Mouse (Mus musculus) hindbrain, embryonic 12.5 days (tissue): Measurements from ENCODE around the gene Wfdc17. TPM values are rescaled to one million over a fixed set of nuclear protein-coding genes. Genes with fewer than 3 reads are reported as not detected.

ENCODE experiments used
- ATAC-seq: fragments of 200-750 bp; cut with Nextera tagmentation; 2 replicates; pipeline ENCODE4 v1.8.0; 2017; ENCODE audit warnings: moderate TSS enrichment; ENCODE audit not compliant: low FRiP score
- H3K27ac ChIP-seq: fragments of 300-500 bp; sonication (generic); 2 replicates; pipeline ENCODE4 v1.5.1; 2016; ENCODE audit warnings: mild to moderate bottlenecking
- H3K27me3 ChIP-seq: fragments of 300-500 bp; sonication (generic); 2 replicates; pipeline ENCODE4 v1.6.1; 2016; ENCODE audit warnings: mild to moderate bottlenecking
- H3K36me3 ChIP-seq: fragments of 300-500 bp; sonication (generic); 2 replicates; pipeline ENCODE4 v1.6.1; 2016; ENCODE audit warnings: mild to moderate bottlenecking
- H3K4me1 ChIP-seq: fragments of 300-500 bp; sonication (generic); 2 replicates; pipeline ENCODE4 v1.6.1; 2016
- H3K4me2 ChIP-seq: fragments of 300-500 bp; sonication (generic); replicated peaks from 2 replicates; pipeline ENCODE4 v1.6.1; 2016; ENCODE audit warnings: mild to moderate bottlenecking
- H3K4me3 ChIP-seq: fragments of 300-500 bp; sonication (generic); 2 replicates; pipeline ENCODE4 v1.5.1; 2016; ENCODE audit warnings: mild to moderate bottlenecking
- H3K9ac ChIP-seq: fragments of 300-500 bp; sonication (generic); 2 replicates; pipeline ENCODE4 v1.6.1; 2016; ENCODE audit warnings: mild to moderate bottlenecking, moderate library complexity
- H3K9me3 ChIP-seq: fragments of 300-500 bp; sonication (generic); replicated peaks from 2 replicates; pipeline ENCODE4 v1.6.1; 2016; ENCODE audit warnings: mild to moderate bottlenecking
- WGBS: fragments of 180-500 bp; shearing (Covaris S2); methylation state at CpG from one replicate; pipeline ENCODE4 v1.1.7; 2016; 5-methylcytosine and 5-hydroxymethylcytosine counted together
- polyA plus RNA-seq: library from polyadenylated mRNA; unstranded; fragments of >200 nt; fragmentation: Nextera tagmentation; extraction: Ambion mirVana; gene quantifications from 2 replicates; pipeline ENCODE4 v1.2.1, GENCODE M21; 2016

Wfdc17 gene
- polyA plus RNA-seq: 0.59 and 0.65 TPM in 2 replicates

GRCm38 (mm10) chr11:83703705-83704104, at the start of gene Wfdc17:
Wfdc17 (plus strand) TSS chr11:83703991.
- WGBS: 55% methylated on average over 1 of the region's 1 CpGs
- H3K4me2 ChIP-seq: no peak within 1 kb of the TSS
- no peaks in the 10 kb centered on the region for H3K9me3 ChIP-seq
- no peak for ATAC-seq
- no peaks in the 10 kb centered on the region for H3K36me3 ChIP-seq
- no peak within 1 kb of the TSS for H3K9ac ChIP-seq
- no peak within 1 kb of the TSS for H3K27ac ChIP-seq
- no peaks in the 10 kb centered on the region for H3K27me3 ChIP-seq
- no peaks in the 10 kb centered on the region for H3K4me1 ChIP-seq
- no peak within 1 kb of the TSS for H3K4me3 ChIP-seq

- no peak overlapping the region for H3K27ac ChIP-seq
- H3K27me3 ChIP-seq: no peaks in the 10 kb centered on the region
- H3K4me3 ChIP-seq: no peak overlapping the region
- ATAC-seq: no peak
- no peak overlapping the region for H3K9ac ChIP-seq
- no peaks in the 10 kb centered on the region for H3K36me3 ChIP-seq
- H3K4me1 ChIP-seq: no peaks in the 10 kb centered on the region
- 91% methylated on average over 8 of the region's 8 CpGs for WGBS
- H3K4me2 ChIP-seq: no peak overlapping the region
- no peaks in the 10 kb centered on the region for H3K9me3 ChIP-seq
Observed at GRCm38 (mm10) chr11:83654606-83655005, 49.2 kb upstream of the Wfdc17 start.

GRCm38 (mm10) chr11:83657508-83657907, 46.3 kb upstream of the Wfdc17 start:
- Histone ChIP-seq H3K4me2 (no peak overlapping the region), H3K27me3 (no peaks in the 10 kb centered on the region), H3K36me3 (no peaks in the 10 kb centered on the region), H3K4me3 (no peak overlapping the region), H3K9ac (no peak overlapping the region), H3K9me3 (no peaks in the 10 kb centered on the region), H3K4me1 (no peaks in the 10 kb centered on the region), H3K27ac (no peak overlapping the region)
- WGBS: 80% methylated on average over 3 of the region's 3 CpGs
- ATAC-seq: no peak

- H3K9ac ChIP-seq: no peak overlapping the region
- no peak for ATAC-seq
- H3K9me3 ChIP-seq: no peaks in the 10 kb centered on the region
- H3K27ac ChIP-seq: no peak overlapping the region
- H3K27me3 ChIP-seq: no peaks in the 10 kb centered on the region
- no peak overlapping the region for H3K4me2 ChIP-seq
- H3K4me3 ChIP-seq: no peak overlapping the region
- WGBS: 75% methylated on average over 6 of the region's 6 CpGs
- no peaks in the 10 kb centered on the region for H3K4me1 ChIP-seq
- H3K36me3 ChIP-seq: no peaks in the 10 kb centered on the region
Observed at GRCm38 (mm10) chr11:83658797-83659196, 45.0 kb upstream of the Wfdc17 start.

- Histone ChIP-seq H3K9me3 (no peaks in the 10 kb centered on the region), H3K27ac (no peak within 1 kb of the TSS), H3K4me2 (no peak within 1 kb of the TSS), H3K4me3 (no peak within 1 kb of the TSS), H3K4me1 (no peaks in the 10 kb centered on the region), H3K27me3 (no peaks in the 10 kb centered on the region), H3K9ac (no peak within 1 kb of the TSS), H3K36me3 (no peaks in the 10 kb centered on the region)
- 79% methylated on average over 6 of the region's 6 CpGs for WGBS
- no peak for ATAC-seq
Observed at GRCm38 (mm10) chr11:83662204-83662603, 41.6 kb upstream of the Wfdc17 start, which contains the start of gene Ccl4. Ccl4 (plus strand) TSS chr11:83662584.

- Histone ChIP-seq H3K9ac (no peak overlapping the region), H3K27ac (no peak overlapping the region), H3K27me3 (no peaks in the 10 kb centered on the region), H3K4me3 (no peak overlapping the region), H3K9me3 (no peaks in the 10 kb centered on the region), H3K4me2 (no peak overlapping the region), H3K4me1 (no peaks in the 10 kb centered on the region), H3K36me3 (no peaks in the 10 kb centered on the region)
- 86% methylated on average over 5 of the region's 5 CpGs for WGBS
- no peak for ATAC-seq
Observed at GRCm38 (mm10) chr11:83663532-83663931, 40.3 kb upstream of the Wfdc17 start.

- Histone ChIP-seq H3K27me3 (no peaks in the 10 kb centered on the region), H3K4me1 (no peaks in the 10 kb centered on the region), H3K4me2 (no peak overlapping the region), H3K36me3 (no peaks in the 10 kb centered on the region), H3K27ac (no peak overlapping the region), H3K9ac (no peak overlapping the region), H3K9me3 (no peaks in the 10 kb centered on the region), H3K4me3 (no peak overlapping the region)
- no peak for ATAC-seq
Observed at GRCm38 (mm10) chr11:83671743-83672142, 32.0 kb upstream of the Wfdc17 start.

- H3K36me3 ChIP-seq: no peaks in the 10 kb centered on the region
- H3K9ac ChIP-seq: no peak overlapping the region
- H3K9me3 ChIP-seq: no peaks in the 10 kb centered on the region
- 88% methylated on average over 1 of the region's 1 CpGs for WGBS
- H3K27ac ChIP-seq: no peak overlapping the region
- H3K4me2 ChIP-seq: no peak overlapping the region
- H3K4me1 ChIP-seq: no peaks in the 10 kb centered on the region
- no peak for ATAC-seq
- no peaks in the 10 kb centered on the region for H3K27me3 ChIP-seq
- H3K4me3 ChIP-seq: no peak overlapping the region
Observed at GRCm38 (mm10) chr11:83675665-83676064, 28.1 kb upstream of the Wfdc17 start.

GRCm38 (mm10) chr11:83689918-83690317, 13.9 kb upstream of the Wfdc17 start:
- H3K36me3 ChIP-seq: no peaks in the 10 kb centered on the region
- no peak overlapping the region for H3K4me2 ChIP-seq
- ATAC-seq: no peak
- no peak overlapping the region for H3K9ac ChIP-seq
- H3K27me3 ChIP-seq: no peaks in the 10 kb centered on the region
- no peak overlapping the region for H3K27ac ChIP-seq
- H3K4me3 ChIP-seq: no peak overlapping the region
- H3K9me3 ChIP-seq: no peaks in the 10 kb centered on the region
- WGBS: 82% methylated on average over 1 of the region's 1 CpGs
- H3K4me1 ChIP-seq: no peaks in the 10 kb centered on the region

- no peak overlapping the region for H3K4me3 ChIP-seq
- WGBS: 76% methylated on average over 1 of the region's 1 CpGs
- H3K4me2 ChIP-seq: no peak overlapping the region
- H3K27me3 ChIP-seq: no peaks in the 10 kb centered on the region
- no peak overlapping the region for H3K9ac ChIP-seq
- H3K9me3 ChIP-seq: no peaks in the 10 kb centered on the region
- H3K4me1 ChIP-seq: no peaks in the 10 kb centered on the region
- no peaks in the 10 kb centered on the region for H3K36me3 ChIP-seq
- no peak for ATAC-seq
- H3K27ac ChIP-seq: no peak overlapping the region
Observed at GRCm38 (mm10) chr11:83692008-83692407, 11.8 kb upstream of the Wfdc17 start.

- H3K4me2 ChIP-seq: no peak within 1 kb of the TSS
- H3K4me3 ChIP-seq: no peak within 1 kb of the TSS
- no peaks in the 10 kb centered on the region for H3K4me1 ChIP-seq
- H3K36me3 ChIP-seq: no peaks in the 10 kb centered on the region
- H3K27ac ChIP-seq: no peak within 1 kb of the TSS
- 74% methylated on average over 4 of the region's 4 CpGs for WGBS
- ATAC-seq: no peak
- no peak within 1 kb of the TSS for H3K9ac ChIP-seq
- H3K27me3 ChIP-seq: no peaks in the 10 kb centered on the region
- H3K9me3 ChIP-seq: no peaks in the 10 kb centered on the region
Observed at GRCm38 (mm10) chr11:83708715-83709114, 4.9 kb downstream of the Wfdc17 start, which contains the start of gene Wfdc18. Wfdc18 (plus strand) TSS chr11:83709015.

GRCm38 (mm10) chr11:83709683-83710082, 5.9 kb downstream of the Wfdc17 start:
- Histone ChIP-seq H3K9me3 (no peaks in the 10 kb centered on the region), H3K4me2 (no peak overlapping the region), H3K4me3 (no peak overlapping the region), H3K36me3 (no peaks in the 10 kb centered on the region), H3K4me1 (no peaks in the 10 kb centered on the region), H3K27ac (no peak overlapping the region), H3K9ac (no peak overlapping the region), H3K27me3 (no peaks in the 10 kb centered on the region)
- ATAC-seq: no peak
- 93% methylated on average over 5 of the region's 5 CpGs for WGBS

- no peak for ATAC-seq
- Histone ChIP-seq H3K4me3 (no peak overlapping the region), H3K27me3 (no peaks in the 10 kb centered on the region), H3K4me1 (no peaks in the 10 kb centered on the region), H3K36me3 (no peaks in the 10 kb centered on the region), H3K9ac (no peak overlapping the region), H3K4me2 (no peak overlapping the region), H3K27ac (no peak overlapping the region), H3K9me3 (no peaks in the 10 kb centered on the region)
- 83% methylated on average over 1 of the region's 1 CpGs for WGBS
Observed at GRCm38 (mm10) chr11:83712671-83713070, 8.9 kb downstream of the Wfdc17 start.
